Mouse (Mus musculus): ENCODE measurements around the gene Acnat1.
"Not testable (repeated sequence)": the region's sequence is repeated elsewhere in the genome, so short reads cannot be mapped to it uniquely, and the experiment has no call there.

- not testable (repeated sequence) for TF ChIP-seq CTCF, EP300 (IDR thresholded peaks at IDR 0.05; ENCODE audit: low read depth)
Observed at GRCm38 (mm10) chr4:49485934-49486650, 12.4 kb upstream of the Acnat1 start.

Data from liver, postnatal 0 days (tissue).